Comparison of ENCODE assay signal across 36 mouse cellular contexts in the genomic region with DNA sequence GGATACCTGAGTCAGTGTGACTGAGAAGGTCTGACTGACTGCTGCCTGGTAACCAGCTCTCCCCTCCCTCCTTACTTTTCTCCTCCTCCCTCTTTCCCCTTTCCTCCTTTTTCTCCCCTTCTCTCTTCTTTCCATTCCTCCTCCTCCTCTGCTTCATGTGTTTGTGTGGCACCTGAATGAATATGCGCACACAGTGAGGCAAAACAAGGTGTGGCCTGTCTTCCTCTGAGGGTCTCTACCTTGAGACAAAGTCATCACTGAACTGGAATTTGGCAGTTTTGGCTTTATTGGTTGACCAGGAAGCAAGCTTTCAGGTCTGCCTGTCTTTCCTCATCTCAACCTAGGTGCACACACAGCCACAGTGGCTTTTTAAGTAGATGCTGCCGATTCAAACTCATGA. TPM values are rescaled to one million over a fixed set of nuclear protein-coding genes. Genes with fewer than 3 reads are reported as not detected.
"Had no signal": no experiment of that assay in that cellular context is flagged by ENCODE, and none has a peak within 500 bp of the region (broad histone marks: within the 10 kb centered on the region; RNA-seq: fewer than 3 reads in every experiment).

No protein-coding gene starts in this region.

- H3K4me3 ChIP-seq: heart, embryonic 12.5 days; heart, embryonic 13.5 days; heart, embryonic 15.5 days; hindbrain, embryonic 10.5 days; hindbrain, embryonic 12.5 days; hindbrain, embryonic 13.5 days; hindbrain, embryonic 15.5 days; intestine, embryonic 15.5 days; kidney, embryonic 15.5 days; layer of hippocampus, adult 2 months; left cerebral cortex, adult 2 months had no signal

- H3K9me3 ChIP-seq: heart, embryonic 12.5 days; heart, embryonic 13.5 days; heart, embryonic 15.5 days; hindbrain, embryonic 10.5 days; hindbrain, embryonic 12.5 days; hindbrain, embryonic 13.5 days; hindbrain, embryonic 15.5 days; intestine, embryonic 15.5 days; kidney, embryonic 15.5 days had no signal

- H3K4me1 ChIP-seq: heart, embryonic 12.5 days; heart, embryonic 13.5 days; intestine, embryonic 15.5 days; kidney, embryonic 15.5 days had no signal

- H3K4me2 ChIP-seq: heart, embryonic 11.5 days; heart, embryonic 12.5 days; heart, embryonic 13.5 days; heart, embryonic 15.5 days; hindbrain, embryonic 12.5 days; hindbrain, embryonic 13.5 days; hindbrain, embryonic 14.5 days; hindbrain, embryonic 15.5 days; intestine, embryonic 15.5 days; kidney, embryonic 15.5 days had no signal

- H3K27me3 ChIP-seq: heart, embryonic 12.5 days; heart, embryonic 13.5 days; heart, embryonic 15.5 days; intestine, embryonic 15.5 days; kidney, embryonic 15.5 days had no signal

- H3K36me3 ChIP-seq: hindbrain, embryonic 12.5 days; hindbrain, embryonic 13.5 days; hindbrain, embryonic 15.5 days had no signal

- DNase-seq: kidney, adult 11 months; kidney, adult 18-20 months; kidney, adult 2 months; kidney, adult 8-10 months; kidney, adult 9 months; kidney, postnatal 10 days; kidney, postnatal 14 days; kidney, postnatal 25 days; kidney, postnatal 36 days; kidney, postnatal 4 days; layer of hippocampus, adult 9-11 months; layer of hippocampus, postnatal 36 days had no signal

- H3K9ac ChIP-seq: heart, embryonic 12.5 days; heart, embryonic 13.5 days; heart, embryonic 15.5 days; hindbrain, embryonic 12.5 days; hindbrain, embryonic 13.5 days; hindbrain, embryonic 14.5 days; hindbrain, embryonic 15.5 days; intestine, embryonic 15.5 days; kidney, embryonic 15.5 days had no signal

- H3K27ac ChIP-seq: heart, embryonic 13.5 days; heart, embryonic 15.5 days; hindbrain, embryonic 10.5 days; hindbrain, embryonic 12.5 days; hindbrain, embryonic 13.5 days; hindbrain, embryonic 14.5 days; hindbrain, embryonic 15.5 days; hindbrain, postnatal 0 days; intestine, embryonic 15.5 days; kidney, embryonic 15.5 days; kidney, postnatal 0 days; layer of hippocampus, adult 2 months; left cerebral cortex, adult 2 months had no signal

- ATAC-seq: hindbrain, embryonic 16.5 days; hindbrain, postnatal 0 days; inflammation-experienced regulatory T-cells, adult 6 months; intestine, embryonic 15.5 days; intestine, embryonic 16.5 days; intestine, postnatal 0 days had no signal

RNA-seq across cellular contexts. Expression of gene Nkx6-2, which starts 45.8 kb away (rescaled TPM):
- total RNA-seq: heart, postnatal 36 days; hematopoietic stem cell, adult 5-6 weeks had no signal
- polyA plus RNA-seq: heart, embryonic 12.5 days; inflammation-experienced regulatory T-cells, adult 6 months; kidney, embryonic 14.5 days; kidney, embryonic 15.5 days; kidney, embryonic 16.5 days; large intestine, adult 2 months had no signal
